Mouse (Mus musculus) myocyte (in vitro differentiated cells): ENCODE data around the gene Mtg1.

ENCODE experiments used
- CEBPB ChIP-seq: IDR thresholded peaks from 2 replicates; pipeline ENCODE4 v1.6.1; 2011; ENCODE audit warnings: mild to moderate bottlenecking, moderate library complexity; ENCODE audit not compliant: poor library complexity, insufficient read depth, severe bottlenecking
- E2F4 ChIP-seq: IDR thresholded peaks from one replicate; pipeline ENCODE4 v1.6.1; 2011; ENCODE audit warnings: mild to moderate bottlenecking, control low read depth, moderate library complexity; ENCODE audit not compliant: insufficient read depth
- MAX ChIP-seq: IDR thresholded peaks from one replicate; pipeline ENCODE4 v1.6.1; 2011; ENCODE audit warnings: low read depth, mild to moderate bottlenecking, control low read depth
- MYOD1 ChIP-seq, 3 experiments: IDR thresholded peaks; one replicate each; pipeline ENCODE4 v1.6.1; 2011; ENCODE audit warnings: control low read depth in 2 of 3, low read depth in 2 of 3, mild to moderate bottlenecking in 2 of 3, moderate library complexity in 1 of 3; ENCODE audit not compliant: insufficient read length in 2 of 3, control insufficient read depth in 1 of 3
- MYOG ChIP-seq, 3 experiments: IDR thresholded peaks; one replicate each; pipeline ENCODE4 v1.6.1; 2011; ENCODE audit warnings: control low read depth in 2 of 3, low read depth in 2 of 3, mild to moderate bottlenecking in 2 of 3; ENCODE audit not compliant: insufficient read length in 2 of 3, control insufficient read depth in 1 of 3, insufficient read depth in 1 of 3
- POLR2A ChIP-seq: IDR thresholded peaks from one replicate; pipeline ENCODE4 v1.6.1; 2011; ENCODE audit warnings: low read depth, mild to moderate bottlenecking, control low read depth, moderate library complexity; ENCODE audit not compliant: insufficient read length
- POLR2AphosphoS2 ChIP-seq: IDR thresholded peaks from one replicate; pipeline ENCODE4 v1.6.1; 2011; ENCODE audit warnings: low read depth, control low read depth; ENCODE audit not compliant: insufficient read length
- REST ChIP-seq: IDR thresholded peaks from one replicate; pipeline ENCODE4 v1.6.1; 2011; ENCODE audit warnings: mild to moderate bottlenecking, control low read depth, moderate library complexity; ENCODE audit not compliant: insufficient read depth, insufficient read length
- TCF12 ChIP-seq: IDR thresholded peaks from one replicate; pipeline ENCODE4 v1.6.1; 2011; ENCODE audit warnings: mild to moderate bottlenecking, control low read depth; ENCODE audit not compliant: poor library complexity, insufficient read depth, severe bottlenecking
- TCF3 ChIP-seq: IDR thresholded peaks from one replicate; pipeline ENCODE4 v1.6.1; 2011; ENCODE audit warnings: low read depth, control low read depth; ENCODE audit not compliant: insufficient read length
- USF1 ChIP-seq: IDR thresholded peaks from one replicate; pipeline ENCODE4 v1.6.1; 2011; ENCODE audit warnings: low read depth, mild to moderate bottlenecking, control low read depth, moderate library complexity

- TF ChIP-seq POLR2A, result no peak
- TF ChIP-seq MYOG (IDR thresholded peaks at IDR 0.05; ENCODE audit: control insufficient read depth in 1 of 3, insufficient read depth in 1 of 3, insufficient read length in 2 of 3, low read depth in 2 of 3), result no peak
- no peak for TF ChIP-seq USF1
- no peak for TF ChIP-seq MAX
- no peak for TF ChIP-seq MYOD1 (IDR thresholded peaks at IDR 0.05; ENCODE audit: control insufficient read depth in 1 of 3, insufficient read length in 2 of 3, low read depth in 2 of 3)
- TF ChIP-seq TCF12, result no peak
- TF ChIP-seq TCF3, result no peak
- TF ChIP-seq CEBPB, result no peak
- TF ChIP-seq POLR2AphosphoS2, result no peak
- TF ChIP-seq REST, result no peak
- TF ChIP-seq E2F4, result no peak
Measured at GRCm38 (mm10) chr7:140169386-140169785, 32.0 kb downstream of the Mtg1 start.
